Mouse (Mus musculus) intestine, embryonic 14.5 days (tissue): ENCODE measurements around the gene Apoc1. TPM values are rescaled to one million over a fixed set of nuclear protein-coding genes. Genes with fewer than 3 reads are reported as not detected.

Source experiments
- ATAC-seq: fragments of 200-750 bp; cut with Nextera tagmentation; replicated peaks from 2 replicates; pipeline ENCODE4 v1.8.0; 2017; ENCODE audit warnings: low read depth, moderate number of reproducible peaks, moderate TSS enrichment, moderate library complexity; ENCODE audit not compliant: low FRiP score, low TSS enrichment
- DNase-seq: peaks from one replicate; pipeline ENCODE4 v3.0.0-alpha.2; 2018; ENCODE audit warnings: low spot score
- H3K27ac ChIP-seq: fragments of 300-500 bp; sonication (generic); 2 replicates; pipeline ENCODE4 v1.5.1; 2014; ENCODE audit warnings: low read depth, mild to moderate bottlenecking, control low read depth
- H3K27me3 ChIP-seq: fragments of 300-500 bp; sonication (generic); replicated peaks from 2 replicates; pipeline ENCODE4 v1.6.1; 2014; ENCODE audit warnings: low read length, control low read depth; ENCODE audit not compliant: control insufficient read depth, insufficient read depth
- H3K36me3 ChIP-seq: fragments of 300-500 bp; sonication (generic); 2 replicates; pipeline ENCODE4 v1.6.1; 2014; ENCODE audit warnings: low read length, control low read depth; ENCODE audit not compliant: control insufficient read depth, insufficient read depth
- H3K4me1 ChIP-seq: fragments of 300-500 bp; sonication (generic); replicated peaks from 2 replicates; pipeline ENCODE4 v1.6.1; 2014; ENCODE audit warnings: low read length, control low read depth, mixed read lengths; ENCODE audit not compliant: control insufficient read depth, insufficient read depth
- H3K4me2 ChIP-seq: fragments of 300-500 bp; sonication (generic); 2 replicates; pipeline ENCODE4 v1.6.1; 2014; ENCODE audit warnings: low read length
- H3K4me3 ChIP-seq: fragments of 300-500 bp; sonication (generic); 2 replicates; pipeline ENCODE4 v1.5.1; 2014; ENCODE audit warnings: low read depth, low read length, control low read depth, mixed read lengths
- H3K9ac ChIP-seq: fragments of 300-500 bp; sonication (generic); 2 replicates; pipeline ENCODE4 v1.6.1; 2014; ENCODE audit warnings: mild to moderate bottlenecking, low read length
- H3K9me3 ChIP-seq: fragments of 300-500 bp; sonication (generic); 2 replicates; pipeline ENCODE4 v1.6.1; 2016; ENCODE audit warnings: low read length, control low read depth; ENCODE audit not compliant: control insufficient read depth
- WGBS: fragments of 180-500 bp; shearing (Covaris S2); extraction: QIAGEN DNeasy Blood & Tissue Kit; methylation state at CpG from one replicate; pipeline ENCODE4 v1.1.7; 2014; 5-methylcytosine and 5-hydroxymethylcytosine counted together
- polyA plus RNA-seq: library from polyadenylated mRNA; unstranded; fragments of >200 nt; fragmentation: Nextera tagmentation; extraction: Ambion mirVana; gene quantifications from 2 replicates; pipeline ENCODE4 v1.2.1, GENCODE M21; 2014

The Apoc1 gene
- polyA plus RNA-seq, 1 experiment from 2014 or later: 9.1 TPM

- H3K36me3 ChIP-seq: peaks cover 11% of the 10 kb centered on the region
- ATAC-seq (peak; percentile 13; the same call in 1 of the 2 replicates), DNase-seq (no peak)
- H3K4me3 ChIP-seq: no peak overlapping the region
- H3K27me3 ChIP-seq: no peaks in the 10 kb centered on the region
- no peak overlapping the region for H3K27ac ChIP-seq
- H3K4me1 ChIP-seq: peaks cover 21% of the 10 kb centered on the region
- no peak overlapping the region for H3K9ac ChIP-seq
- H3K4me2 ChIP-seq: no peak overlapping the region
- 55% methylated on average over 12 of the region's 12 CpGs for WGBS
- H3K9me3 ChIP-seq: no peaks in the 10 kb centered on the region
Measured at GRCm38 (mm10) chr7:19700299-19701068, 8.0 kb upstream of the Apoc1 start.

GRCm38 (mm10) chr7:19699827-19700148 lies 7.3 kb upstream of the Apoc1 start:
- H3K27me3 ChIP-seq: no peaks in the 10 kb centered on the region
- H3K9me3 ChIP-seq: no peaks in the 10 kb centered on the region
- DNase-seq (no peak), ATAC-seq (no peak)
- H3K27ac ChIP-seq: no peak overlapping the region
- H3K4me3 ChIP-seq: no peak overlapping the region
- no peak overlapping the region for H3K9ac ChIP-seq
- no peak overlapping the region for H3K4me2 ChIP-seq
- peaks cover 11% of the 10 kb centered on the region for H3K36me3 ChIP-seq
- WGBS: 78% methylated on average over 4 of the region's 4 CpGs
- peaks cover 21% of the 10 kb centered on the region for H3K4me1 ChIP-seq

GRCm38 (mm10) chr7:19698907-19699826 lies 6.7 kb upstream of the Apoc1 start, which contains the start of gene Apoe:
Apoe (minus strand) TSS chr7:19699188.
- DNase-seq (peak; percentile 67), ATAC-seq (no peak; the same call in 1 of the 2 replicates)
- 5% methylated on average over 20 of the region's 20 CpGs for WGBS
- peak within 1 kb of the TSS; percentile 35 for H3K4me3 ChIP-seq
- H3K36me3 ChIP-seq: peaks cover 11% of the 10 kb centered on the region
- no peaks in the 10 kb centered on the region for H3K9me3 ChIP-seq
- no peaks in the 10 kb centered on the region for H3K27me3 ChIP-seq
- H3K27ac ChIP-seq: no peak within 1 kb of the TSS
- peaks cover 21% of the 10 kb centered on the region for H3K4me1 ChIP-seq
- peak within 1 kb of the TSS; percentile 46 for H3K9ac ChIP-seq
- peak within 1 kb of the TSS; percentile 52 for H3K4me2 ChIP-seq

- H3K9ac ChIP-seq: peak overlapping the region; percentile 46
- 3% methylated on average over 28 of the region's 28 CpGs for WGBS
- peaks cover 24% of the 10 kb centered on the region for H3K4me1 ChIP-seq
- no peaks in the 10 kb centered on the region for H3K9me3 ChIP-seq
- H3K36me3 ChIP-seq: peaks cover 10% of the 10 kb centered on the region
- H3K27ac ChIP-seq: no peak overlapping the region
- H3K4me3 ChIP-seq: peak overlapping the region; percentile 35
- ATAC-seq (no peak), DNase-seq (peak; percentile 71)
- peak overlapping the region; percentile 52 for H3K4me2 ChIP-seq
- no peaks in the 10 kb centered on the region for H3K27me3 ChIP-seq
Measured at GRCm38 (mm10) chr7:19697949-19698906, 5.8 kb upstream of the Apoc1 start.

- no peak overlapping the region for H3K4me3 ChIP-seq
- DNase-seq (no peak), ATAC-seq (no peak)
- no peak overlapping the region for H3K4me2 ChIP-seq
- H3K27ac ChIP-seq: no peak overlapping the region
- H3K9ac ChIP-seq: no peak overlapping the region
- peaks cover 25% of the 10 kb centered on the region for H3K4me1 ChIP-seq
- 96% methylated on average over 34 of the region's 34 CpGs for WGBS
- H3K9me3 ChIP-seq: no peaks in the 10 kb centered on the region
- no peaks in the 10 kb centered on the region for H3K36me3 ChIP-seq
- no peaks in the 10 kb centered on the region for H3K27me3 ChIP-seq
Measured at GRCm38 (mm10) chr7:19696336-19696873, 3.9 kb upstream of the Apoc1 start.

GRCm38 (mm10) chr7:19695881-19696280 lies 3.4 kb upstream of the Apoc1 start:
- peaks cover 24% of the 10 kb centered on the region for H3K4me1 ChIP-seq

GRCm38 (mm10) chr7:19695213-19695594 lies 2.7 kb upstream of the Apoc1 start:
- Histone ChIP-seq H3K36me3 (no peaks in the 10 kb centered on the region), H3K27me3 (no peaks in the 10 kb centered on the region), H3K4me1 (peaks cover 21% of the 10 kb centered on the region), H3K4me2 (no peak overlapping the region), H3K4me3 (no peak overlapping the region), H3K27ac (peak overlapping the region; percentile 17), H3K9ac (no peak overlapping the region), H3K9me3 (no peaks in the 10 kb centered on the region)
- no peak for ATAC-seq
- WGBS: 27% methylated on average over 8 of the region's 8 CpGs
- DNase-seq: no peak

More at GRCm38 (mm10) chr7:19695881-19696280, 3.4 kb upstream of the Apoc1 start:
- H3K27me3 ChIP-seq: no peaks in the 10 kb centered on the region
- WGBS: 83% methylated on average over 6 of the region's 6 CpGs
- no peak overlapping the region for H3K27ac ChIP-seq
- H3K9me3 ChIP-seq: no peaks in the 10 kb centered on the region
- ATAC-seq (no peak), DNase-seq (no peak)
- H3K4me2 ChIP-seq: no peak overlapping the region
- H3K9ac ChIP-seq: no peak overlapping the region
- no peak overlapping the region for H3K4me3 ChIP-seq
- H3K36me3 ChIP-seq: no peaks in the 10 kb centered on the region
